Mouse (Mus musculus): ENCODE data around the gene Scand1. TPM values are rescaled to one million over a fixed set of nuclear protein-coding genes. Genes with fewer than 3 reads are reported as not detected.
A peak's percentile ranks its signal among the peaks of the same experiment; 100 is the strongest.

Scand1 gene
- polyA plus RNA-seq (2015; fragmentation: Nextera tagmentation; extraction: Ambion mirVana) = 27.2 and 31.3 TPM in 2 replicates

- under 1% methylated on average over 49 of the region's 49 CpGs for WGBS
- peak; percentile 93 for ATAC-seq (ENCODE audit: insufficient read depth, low FRiP score)
- peak within 1 kb of the TSS; percentile 99 for H3K27ac ChIP-seq (ENCODE audit: low read length)
- peak within 1 kb of the TSS; percentile 82 for H3K4me2 ChIP-seq (ENCODE audit: low read depth, low read length)
- peak within 1 kb of the TSS; percentile 96 for H3K4me3 ChIP-seq (replicated peaks; ENCODE audit: low read length)
- H3K9me3 ChIP-seq (replicated peaks; ENCODE audit: control insufficient read depth, low read length) = peaks cover 2% of the 10 kb centered on the region; the same call in 1 of the 2 replicates
- peaks cover 9% of the 10 kb centered on the region for H3K4me1 ChIP-seq (ENCODE audit: control insufficient read depth, insufficient read depth, low read length)
- H3K27me3 ChIP-seq (ENCODE audit: control insufficient read depth, insufficient read depth, low read length) = no peaks in the 10 kb centered on the region
- H3K36me3 ChIP-seq (ENCODE audit: control insufficient read depth, insufficient read depth, low read length) = no peaks in the 10 kb centered on the region
- H3K9ac ChIP-seq (ENCODE audit: low read length) = peak within 1 kb of the TSS; percentile 97
Observed at GRCm38 (mm10) chr2:156312297-156312897, at the start of gene Scand1, which contains the start of gene Cnbd2. TSS of gene Scand1 (minus strand) at chr2:156312704. TSS of gene Cnbd2 (plus strand) at chr2:156312299.

- 54% methylated on average over 7 of the region's 7 CpGs for WGBS
- H3K27me3 ChIP-seq (ENCODE audit: control insufficient read depth, insufficient read depth, low read length) = no peaks in the 10 kb centered on the region
- H3K9ac ChIP-seq (ENCODE audit: low read length) = no peak overlapping the region
- no peak overlapping the region for H3K27ac ChIP-seq (ENCODE audit: low read length)
- no peak for ATAC-seq (ENCODE audit: insufficient read depth, low FRiP score)
- no peaks in the 10 kb centered on the region for H3K36me3 ChIP-seq (ENCODE audit: control insufficient read depth, insufficient read depth, low read length)
- H3K4me2 ChIP-seq (ENCODE audit: low read depth, low read length) = no peak overlapping the region
- no peak overlapping the region for H3K4me3 ChIP-seq (replicated peaks; ENCODE audit: low read length)
- H3K9me3 ChIP-seq (replicated peaks; ENCODE audit: control insufficient read depth, low read length) = no peaks in the 10 kb centered on the region
- H3K4me1 ChIP-seq (ENCODE audit: control insufficient read depth, insufficient read depth, low read length) = no peaks in the 10 kb centered on the region
Observed at GRCm38 (mm10) chr2:156356031-156356430, 43.5 kb upstream of the Scand1 start.

- Histone ChIP-seq H3K36me3 (ENCODE audit: control insufficient read depth, insufficient read depth, low read length) (no peaks in the 10 kb centered on the region), H3K4me1 (ENCODE audit: control insufficient read depth, insufficient read depth, low read length) (no peaks in the 10 kb centered on the region), H3K9ac (ENCODE audit: low read length) (no peak overlapping the region), H3K27me3 (ENCODE audit: control insufficient read depth, insufficient read depth, low read length) (no peaks in the 10 kb centered on the region), H3K4me2 (ENCODE audit: low read depth, low read length) (no peak overlapping the region), H3K27ac (ENCODE audit: low read length) (no peak overlapping the region), H3K9me3 (replicated peaks; ENCODE audit: control insufficient read depth, low read length) (no peaks in the 10 kb centered on the region), H3K4me3 (replicated peaks; ENCODE audit: low read length) (no peak overlapping the region)
- 31% methylated on average over 7 of the region's 7 CpGs for WGBS
- peak; percentile 33; the same call in 1 of the 2 replicates for ATAC-seq (ENCODE audit: insufficient read depth, low FRiP score)
Observed at GRCm38 (mm10) chr2:156353265-156353692, 40.8 kb upstream of the Scand1 start.

- Histone ChIP-seq H3K9ac (ENCODE audit: low read length) (no peak overlapping the region), H3K9me3 (replicated peaks; ENCODE audit: control insufficient read depth, low read length) (no peaks in the 10 kb centered on the region), H3K4me3 (replicated peaks; ENCODE audit: low read length) (no peak overlapping the region), H3K27ac (ENCODE audit: low read length) (no peak overlapping the region), H3K4me2 (ENCODE audit: low read depth, low read length) (no peak overlapping the region), H3K4me1 (ENCODE audit: control insufficient read depth, insufficient read depth, low read length) (no peaks in the 10 kb centered on the region), H3K36me3 (ENCODE audit: control insufficient read depth, insufficient read depth, low read length) (no peaks in the 10 kb centered on the region), H3K27me3 (ENCODE audit: control insufficient read depth, insufficient read depth, low read length) (no peaks in the 10 kb centered on the region)
- no peak for ATAC-seq (ENCODE audit: insufficient read depth, low FRiP score)
- 72% methylated on average over 8 of the region's 8 CpGs for WGBS
Observed at GRCm38 (mm10) chr2:156352413-156353165, 40.1 kb upstream of the Scand1 start.

- 80% methylated on average over 7 of the region's 7 CpGs for WGBS
- Histone ChIP-seq H3K27ac (ENCODE audit: low read length) (no peak overlapping the region), H3K9ac (ENCODE audit: low read length) (no peak overlapping the region), H3K27me3 (ENCODE audit: control insufficient read depth, insufficient read depth, low read length) (no peaks in the 10 kb centered on the region), H3K4me3 (replicated peaks; ENCODE audit: low read length) (no peak overlapping the region), H3K36me3 (ENCODE audit: control insufficient read depth, insufficient read depth, low read length) (no peaks in the 10 kb centered on the region), H3K4me2 (ENCODE audit: low read depth, low read length) (no peak overlapping the region), H3K4me1 (ENCODE audit: control insufficient read depth, insufficient read depth, low read length) (no peaks in the 10 kb centered on the region), H3K9me3 (replicated peaks; ENCODE audit: control insufficient read depth, low read length) (no peaks in the 10 kb centered on the region)
- ATAC-seq (ENCODE audit: insufficient read depth, low FRiP score) = no peak
Observed at GRCm38 (mm10) chr2:156351243-156351642, 38.7 kb upstream of the Scand1 start.

- Histone ChIP-seq H3K27ac (ENCODE audit: low read length) (no peak overlapping the region), H3K4me2 (ENCODE audit: low read depth, low read length) (no peak overlapping the region), H3K4me3 (replicated peaks; ENCODE audit: low read length) (no peak overlapping the region), H3K9ac (ENCODE audit: low read length) (no peak overlapping the region), H3K9me3 (replicated peaks; ENCODE audit: control insufficient read depth, low read length) (no peaks in the 10 kb centered on the region), H3K4me1 (ENCODE audit: control insufficient read depth, insufficient read depth, low read length) (no peaks in the 10 kb centered on the region), H3K27me3 (ENCODE audit: control insufficient read depth, insufficient read depth, low read length) (no peaks in the 10 kb centered on the region), H3K36me3 (ENCODE audit: control insufficient read depth, insufficient read depth, low read length) (no peaks in the 10 kb centered on the region)
- 83% methylated on average over 4 of the region's 4 CpGs for WGBS
- no peak for ATAC-seq (ENCODE audit: insufficient read depth, low FRiP score)
Observed at GRCm38 (mm10) chr2:156349286-156349848, 36.9 kb upstream of the Scand1 start.

GRCm38 (mm10) chr2:156348812-156349211 lies 36.3 kb upstream of the Scand1 start:
- H3K9me3 ChIP-seq (replicated peaks; ENCODE audit: control insufficient read depth, low read length) = no peaks in the 10 kb centered on the region
- H3K27ac ChIP-seq (ENCODE audit: low read length) = no peak overlapping the region
- no peak overlapping the region for H3K4me2 ChIP-seq (ENCODE audit: low read depth, low read length)
- 72% methylated on average over 4 of the region's 4 CpGs for WGBS
- no peak overlapping the region for H3K4me3 ChIP-seq (replicated peaks; ENCODE audit: low read length)
- H3K4me1 ChIP-seq (ENCODE audit: control insufficient read depth, insufficient read depth, low read length) = no peaks in the 10 kb centered on the region
- H3K9ac ChIP-seq (ENCODE audit: low read length) = no peak overlapping the region
- ATAC-seq (ENCODE audit: insufficient read depth, low FRiP score) = no peak
- no peaks in the 10 kb centered on the region for H3K36me3 ChIP-seq (ENCODE audit: control insufficient read depth, insufficient read depth, low read length)
- no peaks in the 10 kb centered on the region for H3K27me3 ChIP-seq (ENCODE audit: control insufficient read depth, insufficient read depth, low read length)

- no peak for ATAC-seq (ENCODE audit: insufficient read depth, low FRiP score)
Observed at GRCm38 (mm10) chr2:156344775-156345532, 32.5 kb upstream of the Scand1 start.

More at GRCm38 (mm10) chr2:156344775-156345532, 32.5 kb upstream of the Scand1 start:
- H3K9ac ChIP-seq (ENCODE audit: low read length) = no peak overlapping the region; the same call in 1 of the 2 replicates
- 56% methylated on average over 12 of the region's 12 CpGs for WGBS
- H3K4me1 ChIP-seq (ENCODE audit: control insufficient read depth, insufficient read depth, low read length) = no peaks in the 10 kb centered on the region
- no peak overlapping the region for H3K4me3 ChIP-seq (replicated peaks; ENCODE audit: low read length)
- H3K4me2 ChIP-seq (ENCODE audit: low read depth, low read length) = no peak overlapping the region
- no peak overlapping the region for H3K27ac ChIP-seq (ENCODE audit: low read length)
- H3K27me3 ChIP-seq (ENCODE audit: control insufficient read depth, insufficient read depth, low read length) = no peaks in the 10 kb centered on the region
- no peaks in the 10 kb centered on the region for H3K36me3 ChIP-seq (ENCODE audit: control insufficient read depth, insufficient read depth, low read length)
- H3K9me3 ChIP-seq (replicated peaks; ENCODE audit: control insufficient read depth, low read length) = no peaks in the 10 kb centered on the region

Data from stomach, embryonic 16.5 days (tissue).